Mouse (Mus musculus) large intestine, adult 2 months (tissue): Measurements from ENCODE around the gene Samd4b. TPM values are rescaled to one million over a fixed set of nuclear protein-coding genes. Genes with fewer than 3 reads are reported as not detected.
"Not testable (repeated sequence)": the region's sequence is repeated elsewhere in the genome, so short reads cannot be mapped to it uniquely, and the experiment has no call there.

Experiments used
- DNase-seq: peaks from one replicate; pipeline ENCODE4 v3.0.0-alpha.2; 2012; ENCODE audit warnings: low read depth, low spot score
- WGBS: fragments of 180-500 bp; shearing (Covaris S2); methylation state at CpG from one replicate; pipeline ENCODE4 v1.1.7; 2018; 5-methylcytosine and 5-hydroxymethylcytosine counted together
- polyA plus RNA-seq: library from polyadenylated mRNA; depleted of rRNA; stranded (reverse); fragments of >200 nt; gene quantifications from 2 replicates; pipeline ENCODE4 v1.2.3, GENCODE M21; 2012; rRNA removed

The Samd4b gene
- 45.3 and 61.6 TPM in 2 replicates for polyA plus RNA-seq

- WGBS = under 1% methylated on average over 66 of the region's 66 CpGs
- peak; percentile 94 for DNase-seq
Measured at GRCm38 (mm10) chr7:28597642-28598446, at the start of gene Samd4b, which contains the start of gene Pak4. Gene Samd4b, minus strand, starts transcription at chr7:28598144. Gene Pak4, minus strand, starts transcription at chr7:28598185.

GRCm38 (mm10) chr7:28647016-28647415 lies 49.1 kb upstream of the Samd4b start:
- no peak for DNase-seq
- 37% methylated on average over 7 of the region's 7 CpGs for WGBS

GRCm38 (mm10) chr7:28645947-28646475 lies 48.1 kb upstream of the Samd4b start:
- 79% methylated on average over 2 of the region's 2 CpGs for WGBS
- no peak for DNase-seq

- no peak for DNase-seq
- WGBS = 85% methylated on average over 6 of the region's 6 CpGs
Measured at GRCm38 (mm10) chr7:28645366-28645765, 47.4 kb upstream of the Samd4b start.

GRCm38 (mm10) chr7:28641546-28641945 lies 43.6 kb upstream of the Samd4b start:
- WGBS = 49% methylated on average over 8 of the region's 8 CpGs
- no peak for DNase-seq

GRCm38 (mm10) chr7:28637511-28637910 lies 39.6 kb upstream of the Samd4b start:
- WGBS = 8% methylated on average over 8 of the region's 8 CpGs

GRCm38 (mm10) chr7:28634128-28634527 lies 36.2 kb upstream of the Samd4b start:
- WGBS = 21% methylated on average over 4 of the region's 4 CpGs
- no peak for DNase-seq

More at GRCm38 (mm10) chr7:28637511-28637910, 39.6 kb upstream of the Samd4b start:
- no peak for DNase-seq

GRCm38 (mm10) chr7:28631073-28631472 lies 33.1 kb upstream of the Samd4b start, which contains the start of gene Acp7:
Gene Acp7, minus strand, starts transcription at chr7:28631332.
- WGBS = 28% methylated on average over 10 of the region's 10 CpGs

GRCm38 (mm10) chr7:28624791-28625190 lies 26.8 kb upstream of the Samd4b start:
- no peak for DNase-seq
- 37% methylated on average over 5 of the region's 5 CpGs for WGBS

More at GRCm38 (mm10) chr7:28631073-28631472, 33.1 kb upstream of the Samd4b start, which contains the start of gene Acp7:
- no peak for DNase-seq

- 19% methylated on average over 9 of the region's 9 CpGs for WGBS
- DNase-seq = no peak
Measured at GRCm38 (mm10) chr7:28619098-28619715, 21.3 kb upstream of the Samd4b start.

GRCm38 (mm10) chr7:28605951-28606350 lies 8.0 kb upstream of the Samd4b start:
- DNase-seq = no peak
- WGBS = 84% methylated on average over 8 of the region's 8 CpGs

- 62% methylated on average over 2 of the region's 2 CpGs for WGBS
- DNase-seq = not testable (repeated sequence)
Measured at GRCm38 (mm10) chr7:28603788-28604187, 5.8 kb upstream of the Samd4b start.

- 68% methylated on average over 5 of the region's 5 CpGs for WGBS
- no peak for DNase-seq
Measured at GRCm38 (mm10) chr7:28603136-28603535, 5.2 kb upstream of the Samd4b start.

- 17% methylated on average over 7 of the region's 7 CpGs for WGBS
- no peak for DNase-seq
Measured at GRCm38 (mm10) chr7:28601668-28602067, 3.7 kb upstream of the Samd4b start.

GRCm38 (mm10) chr7:28601029-28601428 lies 3.1 kb upstream of the Samd4b start:
- WGBS = 3% methylated on average over 11 of the region's 11 CpGs
- DNase-seq = no peak

GRCm38 (mm10) chr7:28598951-28599350 lies 1.0 kb upstream of the Samd4b start:
- DNase-seq = no peak

GRCm38 (mm10) chr7:28597277-28597570 lies 720 bp downstream of the Samd4b start:
- DNase-seq = no peak

More at GRCm38 (mm10) chr7:28598951-28599350, 1.0 kb upstream of the Samd4b start:
- 59% methylated on average over 2 of the region's 2 CpGs for WGBS

GRCm38 (mm10) chr7:28596436-28597276 lies 1.3 kb downstream of the Samd4b start:
- DNase-seq = peak; percentile 86
- WGBS = 21% methylated on average over 20 of the region's 20 CpGs

More at GRCm38 (mm10) chr7:28597277-28597570, 720 bp downstream of the Samd4b start:
- WGBS = 3% methylated on average over 9 of the region's 9 CpGs

GRCm38 (mm10) chr7:28595751-28596435 lies 2.1 kb downstream of the Samd4b start:
- no peak for DNase-seq
- WGBS = 41% methylated on average over 8 of the region's 8 CpGs
